Mouse (Mus musculus): ENCODE measurements at regions not wholly inside any gene's neighbourhood (a gene's known extent, or its start where the extent isn't known, plus 50 kb on each side); places are given as distances from the start of the nearest gene placed in this dataset.
A peak's percentile ranks its signal among the peaks of the same experiment; 100 is the strongest.

DNA sequence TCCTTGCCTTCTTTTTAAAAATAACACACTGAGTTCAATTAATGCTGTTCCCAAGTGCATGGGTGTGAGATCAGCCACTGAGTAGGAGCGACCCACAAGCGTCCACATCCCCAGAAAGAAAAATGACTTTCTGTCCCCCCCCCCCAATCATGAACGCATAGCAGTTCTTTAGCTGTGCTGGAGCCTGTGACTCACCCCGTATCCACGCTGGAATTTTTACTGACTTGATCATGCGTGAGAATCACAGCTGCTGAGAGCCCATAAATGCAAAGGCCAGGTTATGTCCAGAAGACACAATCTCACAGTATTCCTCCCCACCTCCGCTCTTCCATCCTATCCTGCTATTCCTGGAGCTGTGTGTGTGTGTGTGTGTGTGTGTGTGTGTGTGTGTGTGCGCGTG is 53.3 kb downstream of the Fos start:
- no peak for ATAC-seq (ENCODE audit: poor library complexity, severe bottlenecking)

- ATAC-seq (ENCODE audit: poor library complexity, severe bottlenecking), result no peak
Measured at GRCm38 (mm10) chr12:85531638-85532037, 57.9 kb downstream of the Fos start.

GRCm38 (mm10) chr12:85532221-85532612 is 58.5 kb downstream of the Fos start:
- no peak for ATAC-seq (ENCODE audit: poor library complexity, severe bottlenecking)

- peak; percentile 88 for ATAC-seq (ENCODE audit: poor library complexity, severe bottlenecking)
Measured at GRCm38 (mm10) chr12:85532613-85533460, 59.1 kb downstream of the Fos start.

- peak; percentile 25; the same call in 1 of the 2 replicates for ATAC-seq (ENCODE audit: poor library complexity, severe bottlenecking)
Measured at GRCm38 (mm10) chr12:85533603-85534002, 59.9 kb downstream of the Fos start.

GRCm38 (mm10) chr12:85539423-85539822 is 59.4 kb upstream of the Jdp2 start:
- no peak for ATAC-seq (ENCODE audit: poor library complexity, severe bottlenecking)

DNA sequence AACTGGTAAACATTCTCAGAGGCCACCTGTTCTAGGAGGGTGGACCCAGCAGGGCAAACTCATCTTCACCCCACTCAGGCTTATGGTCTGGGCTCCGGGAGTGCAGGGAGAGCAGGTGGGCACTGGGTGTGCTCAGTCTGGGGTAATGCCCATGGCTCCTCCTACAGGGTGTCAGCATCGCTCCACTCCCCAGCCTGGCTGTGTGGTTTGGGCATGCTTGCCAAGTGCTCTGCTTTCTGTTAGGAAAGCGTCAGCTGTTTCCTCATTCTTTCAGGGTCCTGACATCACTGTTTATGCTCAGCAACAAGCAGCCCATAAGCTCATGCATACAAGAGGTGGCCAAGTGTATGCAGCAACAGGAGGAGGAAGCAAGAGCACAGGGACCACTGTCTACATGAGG is 57.7 kb upstream of the Jdp2 start:
- peak; percentile 95 for ATAC-seq (ENCODE audit: poor library complexity, severe bottlenecking)

DNA sequence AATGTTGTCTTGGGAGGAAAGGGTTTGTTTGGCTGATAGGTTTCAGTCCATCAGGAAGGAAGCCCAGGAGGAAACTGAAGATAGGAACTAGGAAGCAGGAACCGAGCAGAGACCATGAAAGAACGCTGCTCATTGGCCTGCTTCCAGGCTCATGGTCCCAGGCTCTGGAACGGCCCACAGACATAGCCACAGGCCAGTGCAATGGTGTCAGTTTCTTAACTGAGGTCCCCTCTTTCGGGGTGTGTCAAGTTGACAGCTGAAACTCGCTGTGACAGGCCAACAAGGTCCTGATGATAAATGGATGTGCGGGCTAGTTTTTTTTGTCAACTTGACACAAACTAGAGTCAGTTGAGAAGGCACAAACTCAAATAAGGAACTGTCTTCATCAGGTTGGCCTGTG is 55.9 kb upstream of the Jdp2 start:
- no peak for ATAC-seq (ENCODE audit: poor library complexity, severe bottlenecking)

DNA sequence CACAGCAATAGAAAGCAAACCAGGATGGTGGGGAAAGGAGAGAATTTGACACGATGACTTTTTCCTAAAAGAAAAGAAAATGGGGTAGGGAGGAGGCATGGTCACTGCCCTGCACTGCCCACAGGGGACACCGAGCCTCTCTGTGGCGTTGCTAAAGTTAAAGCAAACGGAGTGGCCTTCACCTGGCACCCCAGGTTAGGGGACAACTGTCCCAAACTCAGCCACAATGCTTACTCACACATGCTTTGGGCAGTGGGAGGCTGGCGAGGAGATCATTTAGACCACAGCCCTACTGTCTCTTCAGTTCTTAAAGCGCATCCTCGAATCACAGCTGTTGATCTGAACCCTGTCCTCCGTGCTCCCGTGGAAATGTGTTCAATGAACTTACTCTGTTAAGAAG is 55.3 kb upstream of the Jdp2 start:
- ATAC-seq (ENCODE audit: poor library complexity, severe bottlenecking), result no peak

GRCm38 (mm10) chr12:85544801-85545200 is 54.0 kb upstream of the Jdp2 start:
- ATAC-seq (ENCODE audit: poor library complexity, severe bottlenecking), result no peak

GRCm38 (mm10) chr12:85545718-85546117 is 53.1 kb upstream of the Jdp2 start:
- peak; percentile 47 for ATAC-seq (ENCODE audit: poor library complexity, severe bottlenecking)

- no peak for ATAC-seq (ENCODE audit: poor library complexity, severe bottlenecking)
Measured at GRCm38 (mm10) chr12:85548076-85548475, 50.8 kb upstream of the Jdp2 start.

Measured in megakaryocyte, adult 5-6 weeks (primary cell).